Mouse (Mus musculus) layer of hippocampus, adult 2 months (tissue): Measurements from ENCODE around the gene Napb. TPM values are rescaled to one million over a fixed set of nuclear protein-coding genes. Genes with fewer than 3 reads are reported as not detected.

Experiments
- DNase-seq, 2 experiments: peaks; one replicate each; pipeline ENCODE4 v3.0.0; 2022; ENCODE audit warnings: low spot score in 2 of 2
- H3K27ac ChIP-seq: fragments of 200-600 bp; 2 replicates; pipeline ENCODE4 v1.8.1; 2022
- H3K4me3 ChIP-seq: fragments of 200-600 bp; 2 replicates; pipeline ENCODE4 v1.8.1; 2022; ENCODE audit warnings: mild to moderate bottlenecking
- CTCF ChIP-seq: fragments of 200-600 bp; conservative IDR thresholded peaks from 2 replicates; pipeline ENCODE4 v1.8.1; 2022; ENCODE audit warnings: antibody characterized with exemption, mild to moderate bottlenecking, moderate library complexity
- total RNA-seq, 2 experiments: library from RNA; stranded (reverse); gene quantifications; 2 replicates each; pipeline ENCODE4 v1.2.3; 2021

Napb gene
- total RNA-seq, 2 experiments from 2014 or later = 294 to 323 TPM

GRCm38 (mm10) chr2:148719271-148719995 is 12.8 kb downstream of the Napb start:
- no peak overlapping the region for H3K27ac ChIP-seq
- no peak for TF ChIP-seq CTCF
- H3K4me3 ChIP-seq = no peak overlapping the region
- no peak for DNase-seq

GRCm38 (mm10) chr2:148717072-148717471 is 15.2 kb downstream of the Napb start:
- DNase-seq = no peak
- Histone ChIP-seq H3K27ac (peak overlapping the region; percentile 32; the same call in 1 of the 2 replicates), H3K4me3 (no peak overlapping the region)
- TF ChIP-seq CTCF = no peak

DNA sequence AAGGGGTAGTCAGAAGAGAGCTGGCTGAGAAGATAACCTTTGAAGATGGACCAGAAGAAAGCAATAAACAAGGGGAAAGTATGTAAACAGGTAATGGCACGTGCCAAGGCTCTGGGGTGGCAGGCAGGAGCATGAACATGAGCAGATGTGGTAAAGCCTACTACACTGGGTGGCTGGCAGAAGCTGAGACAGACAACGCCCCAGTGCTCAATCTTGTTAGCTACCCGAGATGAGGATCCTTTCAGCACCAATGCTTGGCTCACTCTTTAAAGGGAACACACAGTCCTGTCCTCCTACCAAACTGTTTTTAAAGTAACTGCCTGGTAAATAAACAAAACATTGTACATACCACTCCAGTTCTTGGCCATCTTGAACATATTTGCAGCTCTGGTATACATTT is 19.9 kb downstream of the Napb start:
- H3K4me3 ChIP-seq = no peak overlapping the region
- H3K27ac ChIP-seq = no peak overlapping the region
- TF ChIP-seq CTCF = no peak
- no peak for DNase-seq

GRCm38 (mm10) chr2:148707202-148707530 is 25.1 kb downstream of the Napb start:
- TF ChIP-seq CTCF = no peak
- DNase-seq = no peak
- Histone ChIP-seq H3K27ac (no peak overlapping the region), H3K4me3 (no peak overlapping the region)

DNA sequence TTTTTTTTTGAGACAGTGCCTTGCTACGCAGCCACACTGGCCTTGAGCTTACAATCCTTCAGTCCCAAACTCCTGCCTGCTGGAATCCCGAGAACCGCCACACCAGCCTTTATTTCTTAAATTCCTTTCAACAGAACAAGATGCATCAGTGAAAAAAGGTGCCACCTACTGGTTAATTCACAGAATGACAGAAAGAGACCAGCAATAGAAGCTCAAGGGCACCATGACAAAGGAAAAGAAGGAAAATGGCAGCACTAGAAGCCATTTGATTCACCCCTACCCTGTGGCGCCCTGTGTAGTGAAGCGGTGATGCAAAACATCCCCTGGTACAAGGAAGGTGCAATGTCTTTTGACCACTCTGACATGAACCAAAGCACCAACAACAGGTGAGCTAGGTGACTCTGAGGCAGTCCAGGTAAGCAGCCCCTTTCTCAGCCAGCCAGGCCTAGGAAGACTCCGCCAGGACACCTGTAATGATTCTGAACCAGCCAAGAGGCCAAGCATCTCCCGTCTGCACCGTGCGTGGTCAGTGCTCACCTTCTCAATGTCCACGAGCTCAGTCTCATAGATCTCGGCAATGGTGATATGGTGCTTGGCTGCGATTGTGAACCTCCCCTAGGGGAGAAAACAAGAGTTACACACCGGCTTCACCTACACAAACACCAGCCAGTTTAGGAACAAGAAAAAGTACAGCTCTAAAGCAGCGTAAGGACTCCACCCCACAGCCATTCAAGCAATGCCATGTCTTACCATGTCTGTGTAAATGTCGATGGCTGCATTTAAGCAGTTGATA is 25.7 kb downstream of the Napb start:
- TF ChIP-seq CTCF = peak; percentile 78
- no peak overlapping the region for H3K4me3 ChIP-seq
- DNase-seq = peak; percentile 27 to 43
- H3K27ac ChIP-seq = no peak overlapping the region

GRCm38 (mm10) chr2:148698571-148698970 is 33.7 kb downstream of the Napb start:
- Histone ChIP-seq H3K4me3 (no peak overlapping the region), H3K27ac (no peak overlapping the region)
- DNase-seq = no peak
- no peak for TF ChIP-seq CTCF

DNA sequence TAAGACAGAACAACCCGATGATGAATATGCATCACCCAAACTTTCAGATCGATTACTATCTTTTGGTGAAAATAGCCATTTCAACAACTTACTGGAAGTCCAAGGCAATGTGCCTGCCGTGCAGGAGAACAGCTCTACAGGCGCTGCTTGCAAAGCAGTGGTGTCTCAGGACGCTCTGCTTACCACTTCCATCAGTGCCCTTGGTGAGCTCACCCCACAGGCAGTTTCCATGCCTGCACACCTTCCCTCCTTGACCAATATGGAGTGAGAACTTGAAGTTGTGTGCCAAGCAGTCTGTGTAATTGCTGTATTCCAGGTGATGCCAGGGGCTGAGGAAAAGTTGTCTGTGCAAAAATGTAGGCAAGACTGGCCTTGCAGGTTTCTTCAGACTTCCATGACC is 41.5 kb downstream of the Napb start:
- no peak for DNase-seq
- no peak for TF ChIP-seq CTCF
- no peak overlapping the region for H3K27ac ChIP-seq
- H3K4me3 ChIP-seq = no peak overlapping the region

- TF ChIP-seq CTCF = no peak
- no peak for DNase-seq
- Histone ChIP-seq H3K4me3 (no peak overlapping the region), H3K27ac (no peak overlapping the region)
These were observed 42.0 kb downstream of the Napb start for GRCm38 (mm10) chr2:148690291-148690690.

DNA sequence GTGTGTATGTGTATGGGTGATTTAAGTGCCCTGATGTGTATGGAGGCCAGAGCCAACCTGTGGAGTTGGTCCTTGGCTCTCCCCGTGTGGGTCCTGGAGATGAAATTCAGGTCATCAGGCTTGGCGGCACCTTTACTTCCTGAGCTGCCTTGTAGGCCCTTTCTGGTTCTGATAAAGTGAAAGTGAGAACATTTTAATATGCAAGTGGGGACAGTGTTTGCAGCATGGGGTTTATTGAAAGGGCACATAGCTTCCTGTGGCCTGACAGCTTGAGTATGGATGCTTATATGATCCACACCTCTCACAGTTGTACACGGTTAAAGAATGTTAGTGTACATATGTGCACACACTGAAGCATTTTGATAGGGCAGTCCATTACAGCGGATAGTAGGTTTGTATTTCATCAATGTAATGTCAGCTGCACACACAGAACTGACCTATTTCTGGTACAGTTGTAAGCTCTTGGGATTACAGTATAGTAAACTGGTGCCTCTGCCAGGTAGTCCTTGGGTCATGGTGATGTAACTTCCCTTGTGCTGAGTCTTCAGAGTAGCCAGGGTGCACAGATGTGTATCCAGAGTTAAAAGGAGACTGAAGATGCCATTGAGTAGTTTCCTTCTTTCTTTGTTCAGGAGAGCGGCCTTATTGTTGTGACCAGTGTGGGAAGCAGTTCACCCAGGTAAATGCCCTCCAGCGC is 42.7 kb downstream of the Napb start:
- H3K27ac ChIP-seq = no peak overlapping the region
- no peak overlapping the region for H3K4me3 ChIP-seq
- TF ChIP-seq CTCF = no peak
- no peak for DNase-seq

DNA sequence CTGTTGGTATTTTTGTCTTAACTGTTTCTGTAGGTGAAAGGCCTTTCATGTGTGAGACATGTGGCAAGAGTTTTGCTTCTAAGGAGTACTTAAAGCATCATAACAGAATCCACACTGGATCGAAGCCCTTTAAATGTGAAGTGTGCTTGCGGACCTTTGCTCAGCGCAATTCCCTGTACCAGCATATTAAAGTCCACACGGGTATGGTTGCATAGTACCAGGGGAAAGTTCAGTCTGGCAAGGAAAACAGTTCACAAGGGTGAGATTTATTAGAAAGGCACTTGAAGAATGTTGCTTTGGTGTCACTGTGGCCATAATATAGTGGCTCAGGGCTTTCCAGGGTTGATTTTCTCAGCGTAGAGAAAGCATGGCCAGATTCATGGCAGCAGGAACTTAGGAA is 44.3 kb downstream of the Napb start:
- TF ChIP-seq CTCF = no peak
- no peak for DNase-seq
- no peak overlapping the region for H3K27ac ChIP-seq

DNA sequence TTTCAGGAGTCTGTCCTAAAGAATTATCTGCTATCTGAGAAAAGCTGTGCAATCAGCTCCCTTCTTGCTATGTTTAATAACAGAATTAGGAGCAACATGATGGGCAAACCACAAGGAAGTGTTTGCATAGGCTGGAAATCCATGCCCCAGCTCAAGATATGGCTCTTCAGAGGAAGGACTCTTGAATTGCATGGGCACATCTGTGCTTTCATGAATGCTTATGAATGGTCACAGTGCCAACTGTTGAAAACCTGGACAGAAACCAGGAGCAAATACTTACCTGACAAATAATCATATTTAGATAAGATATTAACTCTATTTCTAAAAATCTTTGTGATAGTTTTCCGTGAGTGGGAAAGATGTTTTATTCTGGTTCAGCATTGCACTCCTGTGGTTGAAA is 45.4 kb downstream of the Napb start:
- DNase-seq = no peak
- Histone ChIP-seq H3K27ac (no peak overlapping the region), H3K4me3 (no peak overlapping the region)
- TF ChIP-seq CTCF = no peak

More for the DNA sequence above, 44.3 kb downstream of the Napb start:
- H3K4me3 ChIP-seq = no peak overlapping the region

DNA sequence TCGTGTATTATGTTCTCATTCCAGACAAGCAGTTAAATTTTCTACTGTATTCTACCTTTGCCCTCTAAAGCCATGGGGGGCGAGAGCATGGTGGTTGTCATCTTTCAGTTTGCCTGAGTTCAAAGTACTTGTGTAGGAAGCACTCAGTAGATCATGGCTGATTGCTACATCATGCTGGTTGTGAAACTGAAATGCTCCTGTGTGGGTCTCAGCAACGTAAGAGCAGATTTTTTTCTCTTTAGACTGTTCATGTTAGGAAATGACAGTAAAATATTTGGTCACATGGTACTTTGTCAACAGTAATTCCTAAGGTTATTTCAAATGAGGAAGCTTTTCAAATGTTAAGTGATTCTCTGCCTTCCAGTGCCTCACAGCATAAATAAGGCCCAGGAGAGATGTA is 46.6 kb downstream of the Napb start:
- DNase-seq = no peak
- no peak for TF ChIP-seq CTCF
- no peak overlapping the region for H3K4me3 ChIP-seq
- no peak overlapping the region for H3K27ac ChIP-seq

DNA sequence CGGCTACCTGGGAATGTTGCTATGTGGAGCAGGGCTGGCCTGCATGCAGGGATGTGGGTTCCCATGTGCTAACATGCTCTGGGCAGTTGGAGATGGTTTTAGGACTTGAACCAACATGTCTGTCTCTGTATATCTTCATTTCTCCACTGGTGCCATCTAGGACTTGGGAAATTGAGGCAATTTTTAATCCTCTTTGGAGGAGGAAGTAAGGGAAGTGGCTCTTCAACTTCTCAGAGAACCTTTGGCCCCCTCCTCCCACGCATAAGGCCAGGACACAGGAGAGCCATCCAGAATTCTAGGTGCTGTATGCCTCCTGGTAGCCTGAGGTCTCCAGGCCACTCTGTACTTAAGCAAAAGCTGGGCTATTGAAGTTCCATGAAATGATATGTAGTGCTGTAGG is 47.3 kb downstream of the Napb start:
- TF ChIP-seq CTCF = no peak
- no peak for DNase-seq
- no peak overlapping the region for H3K27ac ChIP-seq
- no peak overlapping the region for H3K4me3 ChIP-seq
